Mouse (Mus musculus) mature B cell (primary cell): ENCODE results near the gene Glce.

Source experiments
- in situ Hi-C: fragments of 300-500 bp; cut with MboI; formaldehyde crosslinking; loops from 2 replicates; pipeline ENCODE4 v1.14.3; 2019

The Glce gene

DNA sequence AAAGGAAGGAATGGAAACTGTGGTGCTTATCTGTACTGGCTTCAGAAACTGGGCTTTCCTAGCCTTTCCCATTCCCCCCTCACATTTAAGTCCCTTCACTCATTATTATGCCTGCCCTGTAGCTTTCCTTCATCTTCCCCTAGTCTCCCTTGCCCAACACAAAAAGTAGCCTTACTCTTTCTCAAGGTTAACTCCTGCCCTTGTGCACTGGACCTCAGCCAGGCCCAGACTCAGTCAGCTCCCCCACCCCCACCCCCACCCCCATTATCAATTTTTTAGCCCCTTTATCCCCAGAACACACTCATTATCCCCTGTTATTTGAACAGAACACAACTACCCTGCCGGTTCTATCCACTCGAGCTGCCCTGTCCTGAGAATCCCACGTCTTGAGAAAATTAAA lies 1.0 kb upstream of the Glce start:
- in situ Hi-C loops, result no loop called here

DNA sequence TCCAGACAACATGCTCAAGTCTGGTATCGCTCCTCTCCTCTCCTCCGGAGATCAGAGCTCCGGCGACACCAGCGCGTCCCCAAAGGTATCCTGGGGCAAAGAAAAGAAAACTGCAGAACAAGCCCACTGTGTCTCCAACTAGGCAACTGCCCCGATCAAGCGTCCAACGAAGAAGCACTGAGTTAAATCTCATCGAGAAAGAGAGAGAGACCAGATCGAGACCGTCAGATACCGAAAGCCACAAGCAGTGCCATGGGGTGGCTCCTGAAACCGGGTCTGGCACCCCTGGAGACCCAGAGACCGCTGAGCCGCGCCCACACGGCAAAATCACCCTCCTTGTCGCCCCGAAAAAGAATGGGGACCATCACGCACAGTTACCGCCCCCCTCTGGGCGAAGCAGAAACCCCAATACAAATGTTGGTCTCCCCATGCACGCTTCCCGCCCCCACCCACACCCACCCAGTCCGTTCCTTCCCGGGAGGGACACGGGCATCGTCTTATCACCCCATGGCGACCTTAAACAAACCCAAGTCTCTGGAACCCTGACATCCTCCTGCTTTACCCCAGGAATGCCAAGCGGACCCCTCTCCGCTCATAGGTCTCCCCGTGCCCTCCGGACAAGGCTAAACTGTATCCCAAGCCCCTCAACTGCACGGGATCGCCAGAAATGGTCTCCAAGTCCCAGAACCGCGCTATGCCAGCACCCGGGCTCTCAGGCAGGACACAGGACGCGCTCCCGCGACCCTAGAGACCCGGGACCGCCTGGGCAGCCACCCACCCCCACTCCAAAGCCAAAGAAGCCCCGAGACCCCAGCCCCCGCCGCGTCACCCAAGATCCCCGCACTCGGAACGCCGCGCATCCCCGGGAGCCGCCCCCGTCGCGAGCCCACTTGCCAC lies 656 bp downstream of the Glce start:
- in situ Hi-C loops, result no loop called here

DNA sequence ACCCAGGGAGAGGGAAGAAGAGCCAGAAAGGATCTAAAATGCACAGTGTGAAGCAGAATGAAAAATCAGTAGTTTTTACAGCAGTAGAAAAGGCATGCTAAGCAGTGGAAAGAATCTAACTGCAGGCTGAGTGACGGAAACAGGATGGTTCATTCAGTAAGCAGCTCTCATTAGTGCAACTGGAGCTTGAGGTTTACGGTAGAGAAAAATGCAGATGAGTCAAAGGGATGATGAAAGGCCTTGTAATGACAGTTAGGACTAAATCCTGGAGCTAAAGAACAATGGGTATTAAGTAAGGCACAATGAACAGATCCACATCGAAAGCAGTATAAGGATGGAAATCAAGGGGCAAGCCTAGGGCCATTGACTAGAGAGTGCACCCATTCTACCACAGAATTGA lies 3.7 kb downstream of the Glce start:
- in situ Hi-C loops, result no loop called here

DNA sequence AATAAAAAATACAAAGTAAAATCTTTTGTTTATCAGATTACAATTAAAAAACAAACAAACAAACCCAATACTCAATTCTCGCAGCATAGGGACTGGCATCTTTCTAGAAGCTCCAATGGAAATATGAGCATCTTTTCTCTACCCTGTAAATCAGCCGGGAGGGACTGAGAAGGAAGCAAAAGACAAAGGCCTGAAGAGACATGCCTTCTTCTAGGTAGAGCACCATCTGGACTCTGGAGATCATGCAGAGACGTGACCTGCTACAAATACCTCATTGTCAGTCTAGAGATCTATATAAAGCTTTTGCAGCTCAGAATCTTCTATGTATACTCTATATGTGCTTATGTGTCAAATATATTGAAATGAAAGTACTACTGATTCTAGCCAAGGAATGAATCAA lies 6.6 kb downstream of the Glce start:
- in situ Hi-C loops, result no loop called here

DNA sequence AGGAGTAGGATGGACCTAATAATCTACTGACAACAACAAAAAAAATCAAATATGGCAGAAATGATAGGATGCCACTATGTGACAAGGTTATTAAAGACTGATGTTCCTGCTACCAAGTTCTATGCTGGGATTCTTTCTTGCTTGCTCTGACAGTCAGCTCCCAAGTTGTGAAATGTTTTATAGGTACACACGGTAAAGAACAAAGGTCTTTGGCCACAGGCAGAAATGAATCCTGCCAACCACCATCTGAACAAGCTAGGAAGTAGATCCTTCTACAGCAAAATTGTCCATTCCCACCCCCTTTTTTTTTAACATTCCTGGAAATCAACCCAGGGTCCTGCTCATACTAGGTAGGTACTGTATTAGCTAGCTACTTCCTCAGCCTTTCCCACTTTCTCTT lies 25.9 kb downstream of the Glce start:
- in situ Hi-C loops, result no loop called here

DNA sequence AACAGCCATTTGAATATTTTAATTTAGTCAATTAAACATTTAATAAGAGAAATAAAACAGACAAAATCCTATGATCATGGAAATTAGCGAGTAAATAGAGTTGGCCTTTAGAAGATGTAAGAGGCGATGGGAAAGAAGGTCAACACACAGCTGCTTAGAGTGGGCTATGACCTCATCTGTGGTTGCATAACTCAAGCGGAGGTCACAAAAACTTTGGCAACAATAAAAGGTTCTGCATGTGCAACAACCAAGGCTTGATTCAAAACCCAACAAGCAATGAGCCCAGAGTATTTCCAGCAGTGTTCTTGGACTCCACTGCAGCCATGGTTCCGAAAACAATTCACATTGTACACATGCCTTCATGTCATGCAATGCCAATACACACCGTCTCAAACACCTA lies 30.9 kb downstream of the Glce start:
- in situ Hi-C loops, result no loop called here

DNA sequence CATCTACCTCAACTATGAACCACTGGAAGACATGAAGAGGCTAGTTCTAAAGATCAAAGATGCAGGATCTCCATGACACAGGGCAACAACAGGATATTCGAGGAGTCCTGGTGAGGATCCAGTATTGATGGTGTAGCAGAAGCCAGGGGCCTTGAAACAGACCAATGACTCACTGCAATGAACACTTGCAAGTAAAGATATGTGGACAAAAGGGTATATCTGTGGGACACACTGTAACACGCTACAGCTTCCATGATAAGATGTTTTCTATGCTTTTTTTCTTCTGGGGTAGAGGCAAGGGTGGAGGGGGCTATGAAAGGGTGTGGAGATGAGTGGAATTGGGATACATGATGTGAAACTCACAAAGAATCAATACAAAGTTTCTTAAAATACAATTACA lies 36.9 kb downstream of the Glce start:
- in situ Hi-C loops, result no loop called here

DNA sequence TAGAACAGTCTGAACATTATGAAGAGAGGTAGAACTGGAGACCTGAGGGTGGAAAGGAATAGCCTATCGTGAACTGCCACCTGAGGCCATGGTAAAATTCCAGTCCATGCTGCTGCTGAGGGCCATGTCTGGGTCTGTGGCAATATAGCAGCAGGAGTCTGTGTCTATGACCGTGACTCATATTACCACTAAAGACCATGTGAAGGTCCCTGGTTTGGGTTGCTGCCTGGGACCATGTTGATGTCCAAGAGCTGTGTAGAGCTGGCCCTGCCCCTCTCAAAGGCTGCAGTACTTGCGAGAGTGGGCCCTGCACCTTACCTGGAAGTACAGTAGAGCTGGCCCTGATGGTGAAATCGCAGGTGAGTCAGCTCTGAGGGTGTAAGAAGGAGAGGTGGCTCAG lies 37.6 kb downstream of the Glce start:
- in situ Hi-C loops, result no loop called here

DNA sequence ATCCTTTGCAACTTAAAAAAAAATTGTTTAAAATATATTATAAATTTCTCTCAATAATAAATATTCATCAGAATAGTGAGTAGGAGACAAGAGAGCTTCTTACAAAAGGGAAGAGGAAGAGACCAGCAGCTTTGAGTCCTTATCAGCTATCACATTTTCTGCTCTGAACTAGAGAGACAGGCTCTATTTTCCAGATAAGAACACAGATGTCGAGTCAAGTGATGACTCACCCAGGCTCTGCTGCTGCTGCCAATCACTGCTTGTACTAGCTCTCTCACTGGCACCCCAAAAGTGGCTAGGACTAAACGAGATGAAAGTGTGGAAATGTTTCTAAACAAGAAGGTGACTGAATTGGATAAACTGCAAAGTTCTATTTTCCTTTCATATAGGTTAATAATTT lies 39.5 kb downstream of the Glce start:
- in situ Hi-C loops, result no loop called here

DNA sequence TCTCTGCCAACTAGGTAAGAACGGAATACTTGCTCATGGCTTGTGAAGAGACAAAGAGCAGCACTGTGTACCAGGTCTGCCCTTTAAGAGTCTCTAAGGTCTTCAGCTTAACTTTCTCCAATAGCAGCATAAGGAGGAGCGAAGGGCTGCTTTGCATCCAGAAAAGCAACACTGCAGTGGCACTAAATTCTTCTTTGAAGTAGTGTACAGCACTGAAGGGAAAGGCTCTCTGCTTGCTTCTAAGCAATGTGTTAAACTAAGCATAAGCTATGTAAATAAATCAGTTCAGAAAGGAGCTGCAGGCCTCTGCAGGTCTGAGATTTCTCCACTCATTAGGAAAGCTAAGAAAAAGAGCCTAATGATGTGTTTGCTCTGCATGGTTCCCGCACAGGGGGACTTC lies 40.9 kb downstream of the Glce start:
- in situ Hi-C loops, result no loop called here

DNA sequence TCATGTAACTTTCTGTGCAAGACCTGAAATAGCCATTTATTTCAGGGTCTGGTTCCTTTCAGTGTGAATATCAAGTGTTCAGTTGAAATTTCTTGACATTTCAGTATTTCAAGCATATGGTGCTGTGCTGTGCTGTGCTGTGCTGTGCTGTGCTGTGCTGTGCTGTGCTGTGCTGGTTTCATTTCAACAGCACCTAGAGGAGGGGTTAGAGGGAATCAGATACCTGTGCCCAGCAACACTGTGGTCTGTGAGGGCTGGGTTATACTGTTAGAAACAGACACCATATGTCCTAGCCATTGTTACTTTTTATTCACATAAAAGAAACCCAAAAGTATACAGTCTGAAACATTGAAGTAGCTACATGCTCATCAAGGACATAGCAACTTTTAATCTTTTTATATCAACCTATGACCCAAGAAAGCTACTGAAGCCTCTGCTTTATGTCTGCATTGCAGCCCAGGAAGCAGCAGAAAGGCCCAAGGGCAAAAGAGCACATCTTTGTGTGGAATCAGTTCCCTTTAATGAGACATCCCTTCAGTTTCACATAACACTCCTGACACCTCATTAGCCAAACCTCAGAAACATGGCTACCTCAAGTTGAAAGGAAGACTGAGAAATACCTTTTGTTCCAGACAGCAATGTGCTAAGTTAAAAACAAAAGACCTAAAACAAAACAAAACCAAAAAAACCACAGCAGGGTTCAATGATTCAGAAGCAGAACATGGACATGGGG lies 42.3 kb downstream of the Glce start:
- in situ Hi-C loops, result no loop called here

DNA sequence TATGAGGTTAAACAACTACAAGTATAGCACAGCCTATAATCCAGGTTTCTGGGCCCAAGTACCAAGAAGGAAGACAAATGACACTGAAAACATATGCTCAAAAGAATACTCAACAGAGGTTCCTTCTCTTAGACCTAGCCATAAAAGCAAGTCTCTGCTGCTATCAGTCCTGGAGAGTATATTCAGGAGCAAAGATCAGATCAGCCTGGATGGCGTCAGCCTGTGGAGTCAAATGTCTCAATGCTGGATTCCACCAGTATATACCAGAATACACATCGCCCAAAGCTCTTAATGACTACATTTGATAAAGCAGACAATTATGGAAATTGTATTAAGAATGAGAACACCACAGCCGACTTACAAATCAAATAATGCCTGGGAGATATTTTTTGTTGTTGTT lies 60.2 kb downstream of the Glce start:
- in situ Hi-C loops, result no loop called here

DNA sequence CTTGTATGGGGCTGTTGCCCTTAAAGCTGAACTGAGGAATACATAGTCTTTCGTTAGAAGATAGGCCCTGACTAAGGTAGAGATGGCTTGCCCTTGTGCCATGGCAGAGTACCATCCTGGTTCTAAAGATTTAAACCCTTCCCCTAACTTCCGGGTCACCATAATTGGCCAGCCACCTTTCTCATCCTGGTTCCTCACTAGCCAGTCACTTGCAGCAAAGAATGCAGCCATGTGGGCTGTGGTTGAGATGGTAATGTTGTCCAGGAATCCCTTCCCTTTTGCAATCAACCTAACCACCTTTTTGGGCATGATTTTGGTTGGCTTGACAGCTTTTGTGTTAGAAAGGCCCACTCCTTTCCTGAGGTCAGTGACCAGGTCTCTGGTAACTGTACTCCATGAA lies 62.0 kb downstream of the Glce start:
- in situ Hi-C loops, result no loop called here

DNA sequence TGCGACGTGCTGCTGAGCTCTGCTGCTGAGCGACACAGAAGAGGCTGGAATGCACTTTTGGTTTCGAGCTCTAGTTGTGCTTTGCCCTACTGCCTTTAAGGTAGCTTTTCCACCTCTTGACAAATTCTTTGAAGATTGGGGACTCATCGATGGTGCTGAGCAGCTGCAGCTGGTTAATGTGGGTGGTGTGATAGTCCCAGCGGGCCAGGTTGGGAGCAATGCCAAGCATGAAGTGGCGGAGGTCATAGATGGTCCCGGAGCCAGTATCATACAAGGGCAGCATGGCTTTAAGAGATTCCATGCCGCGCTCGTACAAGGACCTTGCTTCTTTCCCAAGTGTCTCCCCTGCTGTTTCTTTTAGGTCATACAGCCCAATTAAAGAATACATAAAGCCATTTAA lies 62.5 kb downstream of the Glce start:
- in situ Hi-C loops, result no loop called here

DNA sequence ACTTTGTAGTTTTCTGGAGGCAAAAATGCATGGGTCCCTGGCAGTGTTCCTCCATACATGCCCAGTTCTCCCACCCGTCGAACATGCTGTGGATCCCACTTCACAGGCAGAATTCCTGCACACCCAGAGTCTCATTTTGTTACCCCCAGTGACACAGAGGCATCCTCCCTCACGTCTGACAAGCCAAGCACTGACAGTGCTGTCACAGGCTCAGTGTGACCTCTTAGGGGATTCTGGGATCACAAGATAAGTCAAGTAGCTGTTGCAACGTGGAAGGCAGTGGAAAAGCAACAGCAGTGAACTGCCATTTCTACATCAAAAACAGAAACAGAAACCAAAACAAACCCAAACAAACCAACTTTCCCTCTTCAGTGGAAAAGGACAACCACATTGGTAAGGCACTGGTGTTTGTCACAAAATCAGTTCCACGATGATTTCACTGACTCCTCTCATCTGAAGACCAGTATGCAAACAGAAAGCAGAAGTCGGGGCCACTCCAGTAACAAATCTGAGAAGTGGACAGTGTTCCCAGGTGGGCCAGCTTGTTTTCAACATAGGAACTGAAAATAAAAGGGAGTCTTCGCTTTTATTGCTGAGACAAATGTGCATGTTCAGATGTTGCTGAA lies 64.5 kb downstream of the Glce start:
- in situ Hi-C loops, result no loop called here

DNA sequence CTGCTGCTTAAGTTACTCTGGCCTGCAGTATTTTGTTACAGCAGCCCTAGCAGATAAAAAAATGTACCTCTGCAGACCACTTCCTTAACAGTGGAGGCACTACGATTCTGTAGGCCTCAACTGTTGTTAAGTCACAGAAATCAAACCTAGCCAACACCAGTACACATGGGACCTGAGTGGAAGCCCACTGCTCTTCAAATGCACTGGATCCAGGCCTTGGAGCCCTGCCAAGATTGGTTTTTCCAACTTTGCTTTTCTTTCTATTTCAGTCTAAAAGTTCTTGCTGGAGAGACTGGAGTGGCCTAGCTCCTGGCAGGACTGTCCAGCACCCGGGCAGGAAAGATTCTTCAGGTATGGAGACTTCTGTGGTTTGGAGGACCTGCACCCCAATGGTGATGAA lies 66.2 kb downstream of the Glce start:
- in situ Hi-C loops, result no loop called here

DNA sequence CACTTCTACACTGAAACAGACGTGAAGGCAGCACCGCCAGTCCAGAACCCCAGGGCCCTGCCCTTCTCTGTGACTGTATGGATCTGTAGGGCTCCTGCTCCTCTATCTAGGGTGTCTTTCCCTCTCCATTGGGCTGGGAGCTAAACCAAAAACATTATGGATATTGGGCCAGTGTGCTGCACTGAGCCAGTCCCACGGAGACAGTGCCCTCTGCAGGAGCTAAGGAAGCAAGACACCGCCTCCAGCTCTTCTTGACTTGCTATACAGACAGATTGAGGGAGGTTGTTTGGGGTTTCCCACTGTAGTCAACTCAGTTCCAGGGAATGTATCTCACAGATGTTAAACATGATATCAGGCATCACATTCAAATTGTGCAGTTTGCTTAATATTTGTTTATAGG lies 71.7 kb downstream of the Glce start:
- in situ Hi-C loops, result no loop called here

DNA sequence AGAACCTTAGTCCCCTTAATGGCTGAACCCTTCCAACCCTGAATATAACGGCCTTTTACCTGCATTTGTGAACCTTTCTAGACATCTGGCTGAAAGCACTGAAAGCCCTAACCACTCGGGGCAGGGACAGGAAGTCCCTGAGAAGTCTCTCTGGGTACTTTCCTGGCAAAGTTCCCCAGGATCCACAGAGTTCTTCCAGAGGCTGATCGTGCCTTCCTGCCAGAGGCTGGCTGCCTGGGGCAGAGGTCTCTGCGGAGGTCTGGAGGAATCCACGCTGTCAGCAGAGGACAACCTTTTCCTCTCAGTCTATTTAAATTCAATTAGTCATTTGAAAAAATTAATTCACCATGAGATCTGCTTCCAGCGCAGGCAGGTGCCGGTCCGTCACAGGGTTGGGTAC lies 73.3 kb downstream of the Glce start:
- in situ Hi-C loops, result loop anchor here (25.0 kb wide), 1 partner anchor 188 kb away; no protein-coding TSS in a partner anchor

DNA sequence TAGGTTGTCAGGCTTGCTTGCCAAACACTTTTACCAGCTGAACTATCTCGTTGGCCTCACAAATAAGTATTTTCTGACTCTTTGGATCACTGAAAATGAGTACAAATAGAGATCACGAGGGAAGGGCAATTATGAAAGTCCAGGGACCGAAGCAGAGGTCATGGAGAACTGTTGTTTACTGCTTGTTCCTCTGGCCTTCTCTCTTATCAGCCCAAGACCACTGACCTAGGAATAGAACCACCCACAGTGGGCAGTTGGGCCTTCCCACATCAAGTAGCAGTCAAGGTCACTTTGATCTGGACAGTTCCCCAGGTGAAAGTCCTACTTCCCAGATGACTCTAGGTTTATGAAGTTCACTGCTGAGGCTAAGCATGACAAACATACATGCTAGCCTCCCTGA lies 80.3 kb downstream of the Glce start:
- in situ Hi-C loops, result loop anchor here (25.0 kb wide), 1 partner anchor 195 kb away; no protein-coding TSS in a partner anchor

DNA sequence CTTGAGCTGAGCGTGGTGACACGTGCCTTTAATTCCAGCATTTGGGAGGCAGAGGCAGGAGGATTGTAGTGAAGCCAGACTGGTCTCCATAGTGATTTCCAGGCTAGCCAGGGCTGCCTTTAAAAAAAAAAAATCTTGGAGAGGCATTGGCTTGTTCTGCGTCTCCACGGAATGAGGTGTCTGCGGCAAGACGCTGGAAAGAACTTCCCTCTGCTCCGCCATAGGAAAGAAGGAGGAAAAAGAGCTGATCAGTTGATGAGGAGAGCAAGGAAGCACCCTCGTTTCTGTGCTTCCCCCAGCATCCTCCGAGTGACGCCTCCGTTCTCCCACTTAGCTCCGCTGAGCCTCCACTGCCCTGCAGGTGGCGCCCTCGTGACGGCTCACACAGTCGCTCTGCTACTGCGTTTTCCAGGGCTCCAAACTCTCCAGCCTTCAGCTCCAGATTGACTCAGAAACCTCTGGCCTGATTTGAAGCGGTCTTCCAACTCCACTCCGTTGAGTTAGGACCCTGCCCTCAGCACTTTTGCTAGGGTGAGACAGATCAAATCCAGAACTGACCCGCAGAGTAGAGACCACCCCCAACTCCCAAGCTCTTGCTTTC lies 82.3 kb downstream of the Glce start:
- in situ Hi-C loops, result loop anchor here (25.0 kb wide), 1 partner anchor 197 kb away; no protein-coding TSS in a partner anchor

DNA sequence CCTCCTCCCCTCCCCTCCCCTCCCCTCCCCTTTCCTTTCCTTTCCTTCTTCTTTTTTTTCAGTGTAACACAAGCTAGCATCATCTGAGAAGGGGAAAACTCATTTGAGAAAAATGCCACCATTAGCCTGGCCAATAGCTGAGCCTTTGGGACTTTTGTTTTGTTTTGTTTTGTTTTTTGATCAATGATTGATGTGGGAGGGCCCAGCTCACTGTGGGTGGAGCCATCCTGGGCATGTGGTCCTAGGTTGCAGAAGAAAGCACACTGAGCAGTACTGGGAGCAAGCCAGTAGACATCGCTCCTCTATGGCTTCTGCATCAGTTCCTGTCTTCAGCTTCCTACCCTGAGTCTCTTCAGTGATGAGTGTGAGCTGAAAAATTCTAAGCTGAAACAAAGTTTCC lies 86.6 kb downstream of the Glce start:
- in situ Hi-C loops, result loop anchor here (25.0 kb wide), 1 partner anchor 201 kb away; no protein-coding TSS in a partner anchor

DNA sequence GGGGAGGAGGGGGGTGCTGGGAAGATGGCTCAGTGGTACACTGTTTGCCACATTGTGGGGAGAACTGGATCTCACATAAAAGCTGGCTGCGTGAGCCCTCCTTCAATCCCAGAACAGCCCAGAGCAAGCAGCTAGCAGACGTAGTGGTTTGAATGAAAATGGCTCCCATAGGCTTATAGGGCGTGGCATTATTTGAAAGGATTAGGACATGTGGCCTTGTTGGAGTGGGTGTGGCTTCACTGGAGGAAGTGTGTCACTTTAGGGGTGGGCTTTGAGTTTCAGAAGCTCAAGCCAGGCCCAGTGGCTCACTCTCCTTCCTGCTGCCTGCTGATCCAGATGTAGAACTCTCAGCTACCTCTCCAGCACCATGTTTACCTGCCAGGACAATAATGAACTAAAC lies 90.2 kb downstream of the Glce start:
- in situ Hi-C loops, result loop anchor here (25.0 kb wide), 1 partner anchor 205 kb away; no protein-coding TSS in a partner anchor
